Comparison of ENCODE assay signal across 8 mouse cellular contexts in genomic region chr8:46010306-46010705, GRCm38 (mm10). TPM values are rescaled to one million over a fixed set of nuclear protein-coding genes. Genes with fewer than 3 reads are reported as not detected.
DNase-seq lines count a peak whose midpoint lies in the region; ATAC-seq and TF ChIP-seq lines count a peak whose summit lies in the region.

No protein-coding gene starts in this region.

- peak overlapping the region; percentile 26; the same call in 1 of the 2 replicates for H3K9ac ChIP-seq in lung, embryonic 14.5 days
- H3K9ac ChIP-seq in forebrain, embryonic 15.5 days (replicated peaks) = no peak overlapping the region
- H3K9ac ChIP-seq in neural tube, embryonic 15.5 days (replicated peaks) = no peak overlapping the region

- no peak for TF ChIP-seq CTCF in lung, embryonic 14.5 days (IDR thresholded peaks at IDR 0.05; ENCODE audit: low read depth)

- H3K36me3 ChIP-seq in lung, embryonic 14.5 days (ENCODE audit: insufficient read depth) = no peaks in the 10 kb centered on the region
- H3K36me3 ChIP-seq in forebrain, embryonic 15.5 days = no peaks in the 10 kb centered on the region
- H3K36me3 ChIP-seq in limb, embryonic 10.5 days = no peaks in the 10 kb centered on the region
- no peaks in the 10 kb centered on the region for H3K36me3 ChIP-seq in neural tube, embryonic 15.5 days

- H3K27me3 ChIP-seq in lung, embryonic 14.5 days (ENCODE audit: insufficient read depth, low read length) = no peaks in the 10 kb centered on the region
- no peaks in the 10 kb centered on the region for H3K27me3 ChIP-seq in forebrain, embryonic 15.5 days
- no peaks in the 10 kb centered on the region for H3K27me3 ChIP-seq in limb, embryonic 10.5 days (ENCODE audit: low read depth, poor library complexity, severe bottlenecking)
- H3K27me3 ChIP-seq in neural tube, embryonic 15.5 days (replicated peaks) = no peaks in the 10 kb centered on the region; the same call in 1 of the 2 replicates

- WGBS in lung, embryonic 14.5 days = 65% methylated on average over 2 of the region's 2 CpGs
- WGBS in forebrain, embryonic 15.5 days = 43% methylated on average over 2 of the region's 2 CpGs
- WGBS in limb, embryonic 10.5 days = 54% methylated on average over 2 of the region's 2 CpGs
- 61% methylated on average over 2 of the region's 2 CpGs for WGBS in neural tube, embryonic 15.5 days

- peaks cover 3% of the 10 kb centered on the region; the same call in 1 of the 2 replicates for H3K4me1 ChIP-seq in lung, embryonic 14.5 days (ENCODE audit: insufficient read depth)
- H3K4me1 ChIP-seq in forebrain, embryonic 15.5 days = peaks cover 10% of the 10 kb centered on the region; the same call in 1 of the 2 replicates
- peaks cover 13% of the 10 kb centered on the region for H3K4me1 ChIP-seq in limb, embryonic 10.5 days
- H3K4me1 ChIP-seq in neural tube, embryonic 15.5 days = peaks cover 11% of the 10 kb centered on the region

- no peak overlapping the region; the same call in 1 of the 2 replicates for H3K4me3 ChIP-seq in lung, embryonic 14.5 days (ENCODE audit: low read depth, low read length)
- H3K4me3 ChIP-seq in forebrain, embryonic 15.5 days = 0 out of 2 replicates have a peak overlapping the region, but pooled peaks have one; percentile 1
- peak overlapping the region; percentile 25; the same call in 1 of the 2 replicates for H3K4me3 ChIP-seq in limb, embryonic 10.5 days
- H3K4me3 ChIP-seq in neural tube, embryonic 15.5 days (replicated peaks) = no peak overlapping the region

- H3K4me2 ChIP-seq in lung, embryonic 14.5 days = peak overlapping the region; percentile 53
- H3K4me2 ChIP-seq in forebrain, embryonic 15.5 days (replicated peaks) = peak overlapping the region; percentile 14; the same call in 1 of the 2 replicates
- H3K4me2 ChIP-seq in neural tube, embryonic 15.5 days = peak overlapping the region; percentile 44

- 0 out of 2 replicates have a peak overlapping the region, but pooled peaks have one; percentile 38 for H3K27ac ChIP-seq in lung, embryonic 14.5 days (ENCODE audit: low read depth)
- H3K27ac ChIP-seq in forebrain, embryonic 15.5 days (replicated peaks) = no peak overlapping the region
- H3K27ac ChIP-seq in limb, embryonic 10.5 days = peak overlapping the region; percentile 47; the same call in 1 of the 2 replicates
- H3K27ac ChIP-seq in neural tube, embryonic 15.5 days (replicated peaks) = no peak overlapping the region

- H3K9me3 ChIP-seq in lung, embryonic 14.5 days (ENCODE audit: low read depth, low read length) = no peaks in the 10 kb centered on the region
- H3K9me3 ChIP-seq in forebrain, embryonic 15.5 days = no peaks in the 10 kb centered on the region
- H3K9me3 ChIP-seq in limb, embryonic 10.5 days (replicated peaks) = no peaks in the 10 kb centered on the region
- no peaks in the 10 kb centered on the region for H3K9me3 ChIP-seq in neural tube, embryonic 15.5 days (replicated peaks)

- ATAC-seq in lung, embryonic 14.5 days (ENCODE audit: insufficient read depth) = peak; percentile 70
- ATAC-seq in forebrain, embryonic 15.5 days (replicated peaks) = 0 out of 2 replicates have a peak, but pooled peaks have one; percentile 32
- peak; percentile 41 for ATAC-seq in neural tube, embryonic 15.5 days (ENCODE audit: low FRiP score)

- DNase-seq in lung, embryonic 14.5 days = peak; percentile 58
- no peak for DNase-seq in lung, postnatal 36 days
- no peak for DNase-seq in limb, embryonic 10.5 days (ENCODE audit: low spot score)
- DNase-seq in adrenal gland, postnatal 4 days (ENCODE audit: low spot score in 2 of 2) = no peak
- DNase-seq in c-Kit-positive CD71-positive TER-119-positive erythroid progenitor cells, embryonic 14.5 days (ENCODE audit: low spot score) = no peak
- DNase-seq in spleen, postnatal 10 days (ENCODE audit: low spot score in 2 of 2) = no peak

RNA-seq across cellular contexts. Expression of gene Ankrd37, which starts 4.8 kb away (rescaled TPM):
- polyA plus RNA-seq in lung, embryonic 14.5 days (2014; fragmentation: Nextera tagmentation; extraction: Ambion mirVana) = 19.7 and 21.8 TPM in 2 replicates
- polyA plus RNA-seq in forebrain, embryonic 15.5 days (2015; fragmentation: Nextera tagmentation; extraction: Ambion mirVana) = 24.7 and 29.6 TPM in 2 replicates
- 15.0 and 16.6 TPM in 2 replicates for polyA plus RNA-seq in limb, embryonic 10.5 days (2016; fragmentation: Nextera tagmentation; extraction: Ambion mirVana)
- 39.8 and 50.5 TPM in 2 replicates for polyA plus RNA-seq in neural tube, embryonic 15.5 days (2015; fragmentation: Nextera tagmentation; extraction: Ambion mirVana)
- 1 to 10 TPM; 2.3 TPM for total RNA-seq in adrenal gland, postnatal 4 days (2021)

RNA-seq across cellular contexts. Expression of gene Lrp2bp, which starts 11.2 kb away (rescaled TPM):
- polyA plus RNA-seq in lung, embryonic 14.5 days (2014; fragmentation: Nextera tagmentation; extraction: Ambion mirVana) = 0.32 and 0.86 TPM in 2 replicates
- 0.42 and 0.45 TPM in 2 replicates for polyA plus RNA-seq in forebrain, embryonic 15.5 days (2015; fragmentation: Nextera tagmentation; extraction: Ambion mirVana)
- polyA plus RNA-seq in limb, embryonic 10.5 days (2016; fragmentation: Nextera tagmentation; extraction: Ambion mirVana) = 0.23 and 0.25 TPM in 2 replicates
- polyA plus RNA-seq in neural tube, embryonic 15.5 days (2015; fragmentation: Nextera tagmentation; extraction: Ambion mirVana) = 0.52 and 0.79 TPM in 2 replicates
- total RNA-seq in adrenal gland, postnatal 4 days (2021) = under 1 TPM; 0.28 to 0.51 TPM

RNA-seq across cellular contexts. Expression of gene Ufsp2, which starts 35.0 kb away (rescaled TPM):
- polyA plus RNA-seq in lung, embryonic 14.5 days (2014; fragmentation: Nextera tagmentation; extraction: Ambion mirVana) = 75.3 and 81.9 TPM in 2 replicates
- polyA plus RNA-seq in forebrain, embryonic 15.5 days (2015; fragmentation: Nextera tagmentation; extraction: Ambion mirVana) = 60.3 and 60.9 TPM in 2 replicates
- 50.4 and 58.8 TPM in 2 replicates for polyA plus RNA-seq in limb, embryonic 10.5 days (2016; fragmentation: Nextera tagmentation; extraction: Ambion mirVana)
- polyA plus RNA-seq in neural tube, embryonic 15.5 days (2015; fragmentation: Nextera tagmentation; extraction: Ambion mirVana) = 74.5 and 76.8 TPM in 2 replicates
- 10 to 100 TPM; 54.4 to 55.5 TPM for total RNA-seq in adrenal gland, postnatal 4 days (2021)

RNA-seq across cellular contexts. Expression of gene 1700029J07Rik, which starts 35.3 kb away (rescaled TPM):
- 2.7 and 3.4 TPM in 2 replicates for polyA plus RNA-seq in lung, embryonic 14.5 days (2014; fragmentation: Nextera tagmentation; extraction: Ambion mirVana)
- 3.8 and 4.4 TPM in 2 replicates for polyA plus RNA-seq in forebrain, embryonic 15.5 days (2015; fragmentation: Nextera tagmentation; extraction: Ambion mirVana)
- 3.2 TPM in 2 replicates for polyA plus RNA-seq in limb, embryonic 10.5 days (2016; fragmentation: Nextera tagmentation; extraction: Ambion mirVana)
- 5.5 and 7.1 TPM in 2 replicates for polyA plus RNA-seq in neural tube, embryonic 15.5 days (2015; fragmentation: Nextera tagmentation; extraction: Ambion mirVana)
- 1 to 10 TPM; 3.6 to 3.9 TPM for total RNA-seq in adrenal gland, postnatal 4 days (2021)

Comparison
In these comparisons a context has a peak if more than half of its experiments do, and no peak if none do; other contexts are left out.
1. H3K27ac ChIP-seq: peak in lung, embryonic 14.5 days (single experiment) and limb, embryonic 10.5 days (single experiment); none in forebrain, embryonic 15.5 days (single experiment) and neural tube, embryonic 15.5 days (single experiment).
2. H3K4me3 ChIP-seq: peak in forebrain, embryonic 15.5 days (single experiment) and limb, embryonic 10.5 days (single experiment); none in lung, embryonic 14.5 days (single experiment) and neural tube, embryonic 15.5 days (single experiment).
3. Peak in every context shown above with its lines, with median percentiles within 50 percentile points of each other: ATAC-seq and H3K4me2 ChIP-seq.